Mouse (Mus musculus): ENCODE results near the gene Bclaf3. TPM values are rescaled to one million over a fixed set of nuclear protein-coding genes. Genes with fewer than 3 reads are reported as not detected.
"Not testable (repeated sequence)": the region's sequence is repeated elsewhere in the genome, so short reads cannot be mapped to it uniquely, and the experiment has no call there.

Gene Bclaf3
- polyA plus RNA-seq, 1 experiment from 2014 or later: 17.7 TPM

- H3K4me2 ChIP-seq (ENCODE audit: low read depth, low read length): no peak overlapping the region
- no peaks in the 10 kb centered on the region for H3K36me3 ChIP-seq (ENCODE audit: control insufficient read depth, insufficient read depth, low read length)
- no peak overlapping the region for H3K27ac ChIP-seq (ENCODE audit: low read length)
- WGBS: 65% methylated on average over 3 of the region's 3 CpGs
- H3K27me3 ChIP-seq (ENCODE audit: control insufficient read depth, insufficient read depth, low read length): no peaks in the 10 kb centered on the region
- no peaks in the 10 kb centered on the region for H3K9me3 ChIP-seq (replicated peaks; ENCODE audit: control insufficient read depth, low read length)
- no peak for ATAC-seq (ENCODE audit: insufficient read depth, low FRiP score)
- H3K4me3 ChIP-seq (replicated peaks; ENCODE audit: low read length): no peak overlapping the region
- H3K9ac ChIP-seq (ENCODE audit: low read length): no peak overlapping the region
- no peaks in the 10 kb centered on the region for H3K4me1 ChIP-seq (ENCODE audit: control insufficient read depth, insufficient read depth, low read length)
Measured at GRCm38 (mm10) chrX:159521780-159522179, 4.7 kb upstream of the Bclaf3 start.

- H3K27ac ChIP-seq (ENCODE audit: low read length): no peak overlapping the region
- no peaks in the 10 kb centered on the region for H3K36me3 ChIP-seq (ENCODE audit: control insufficient read depth, insufficient read depth, low read length)
- no peaks in the 10 kb centered on the region for H3K4me1 ChIP-seq (ENCODE audit: control insufficient read depth, insufficient read depth, low read length)
- H3K4me3 ChIP-seq (replicated peaks; ENCODE audit: low read length): no peak overlapping the region
- H3K27me3 ChIP-seq (ENCODE audit: control insufficient read depth, insufficient read depth, low read length): no peaks in the 10 kb centered on the region
- WGBS: 73% methylated on average over 4 of the region's 4 CpGs
- H3K9ac ChIP-seq (ENCODE audit: low read length): no peak overlapping the region
- no peak for ATAC-seq (ENCODE audit: insufficient read depth, low FRiP score)
- H3K9me3 ChIP-seq (replicated peaks; ENCODE audit: control insufficient read depth, low read length): no peaks in the 10 kb centered on the region
- H3K4me2 ChIP-seq (ENCODE audit: low read depth, low read length): no peak overlapping the region
Measured at GRCm38 (mm10) chrX:159522651-159523050, 3.8 kb upstream of the Bclaf3 start.

- Histone ChIP-seq H3K4me3 (replicated peaks; ENCODE audit: low read length) (peak overlapping the region; percentile 61), H3K27me3 (ENCODE audit: control insufficient read depth, insufficient read depth, low read length) (no peaks in the 10 kb centered on the region), H3K9me3 (replicated peaks; ENCODE audit: control insufficient read depth, low read length) (no peaks in the 10 kb centered on the region), H3K36me3 (ENCODE audit: control insufficient read depth, insufficient read depth, low read length) (no peaks in the 10 kb centered on the region), H3K9ac (ENCODE audit: low read length) (peak overlapping the region; percentile 71), H3K27ac (ENCODE audit: low read length) (peak overlapping the region; percentile 41; the same call in 1 of the 2 replicates), H3K4me1 (ENCODE audit: control insufficient read depth, insufficient read depth, low read length) (no peaks in the 10 kb centered on the region), H3K4me2 (ENCODE audit: low read depth, low read length) (peak overlapping the region; percentile 59)
- peak; percentile 99 for ATAC-seq (ENCODE audit: insufficient read depth, low FRiP score)
- 9% methylated on average over 37 of the region's 38 CpGs for WGBS
Measured at GRCm38 (mm10) chrX:159532427-159532810, 5.9 kb downstream of the Bclaf3 start.

- 23% methylated on average over 32 of the region's 56 CpGs for WGBS
- Histone ChIP-seq H3K36me3 (ENCODE audit: control insufficient read depth, insufficient read depth, low read length) (no peaks in the 10 kb centered on the region), H3K4me1 (ENCODE audit: control insufficient read depth, insufficient read depth, low read length) (no peaks in the 10 kb centered on the region), H3K4me2 (ENCODE audit: low read depth, low read length) (peak overlapping the region; percentile 59), H3K9me3 (replicated peaks; ENCODE audit: control insufficient read depth, low read length) (no peaks in the 10 kb centered on the region), H3K4me3 (replicated peaks; ENCODE audit: low read length) (peak overlapping the region; percentile 61), H3K27ac (ENCODE audit: low read length) (peak overlapping the region; percentile 41; the same call in 1 of the 2 replicates), H3K27me3 (ENCODE audit: control insufficient read depth, insufficient read depth, low read length) (no peaks in the 10 kb centered on the region), H3K9ac (ENCODE audit: low read length) (peak overlapping the region; percentile 71)
- ATAC-seq (ENCODE audit: insufficient read depth, low FRiP score): peak; percentile 53; the same call in 1 of the 2 replicates
Measured at GRCm38 (mm10) chrX:159532811-159533462, 6.4 kb downstream of the Bclaf3 start.

- H3K27me3 ChIP-seq (ENCODE audit: control insufficient read depth, insufficient read depth, low read length): no peaks in the 10 kb centered on the region
- H3K4me1 ChIP-seq (ENCODE audit: control insufficient read depth, insufficient read depth, low read length): no peaks in the 10 kb centered on the region
- H3K4me3 ChIP-seq (replicated peaks; ENCODE audit: low read length): no peak overlapping the region
- H3K4me2 ChIP-seq (ENCODE audit: low read depth, low read length): no peak overlapping the region
- H3K27ac ChIP-seq (ENCODE audit: low read length): no peak overlapping the region
- H3K36me3 ChIP-seq (ENCODE audit: control insufficient read depth, insufficient read depth, low read length): no peaks in the 10 kb centered on the region
- WGBS: 87% methylated on average over 18 of the region's 18 CpGs
- ATAC-seq (ENCODE audit: insufficient read depth, low FRiP score): no peak
- no peaks in the 10 kb centered on the region for H3K9me3 ChIP-seq (replicated peaks; ENCODE audit: control insufficient read depth, low read length)
- no peak overlapping the region for H3K9ac ChIP-seq (ENCODE audit: low read length)
Measured at GRCm38 (mm10) chrX:159541936-159542335, 15.4 kb downstream of the Bclaf3 start.

- no peak overlapping the region for H3K4me3 ChIP-seq (replicated peaks; ENCODE audit: low read length)
- no peaks in the 10 kb centered on the region for H3K36me3 ChIP-seq (ENCODE audit: control insufficient read depth, insufficient read depth, low read length)
- H3K4me2 ChIP-seq (ENCODE audit: low read depth, low read length): no peak overlapping the region
- no peak overlapping the region for H3K9ac ChIP-seq (ENCODE audit: low read length)
- H3K9me3 ChIP-seq (replicated peaks; ENCODE audit: control insufficient read depth, low read length): no peaks in the 10 kb centered on the region
- no peaks in the 10 kb centered on the region for H3K27me3 ChIP-seq (ENCODE audit: control insufficient read depth, insufficient read depth, low read length)
- 91% methylated on average over 5 of the region's 5 CpGs for WGBS
- ATAC-seq (ENCODE audit: insufficient read depth, low FRiP score): no peak
- no peaks in the 10 kb centered on the region for H3K4me1 ChIP-seq (ENCODE audit: control insufficient read depth, insufficient read depth, low read length)
- no peak overlapping the region for H3K27ac ChIP-seq (ENCODE audit: low read length)
Measured at GRCm38 (mm10) chrX:159547093-159547492, 20.6 kb downstream of the Bclaf3 start.

- not testable (repeated sequence) for ATAC-seq (ENCODE audit: insufficient read depth, low FRiP score); H3K36me3 ChIP-seq (ENCODE audit: control insufficient read depth, insufficient read depth, low read length); H3K9ac ChIP-seq (ENCODE audit: low read length); H3K9me3 ChIP-seq (replicated peaks; ENCODE audit: control insufficient read depth, low read length); H3K4me2 ChIP-seq (ENCODE audit: low read depth, low read length); H3K4me3 ChIP-seq (replicated peaks; ENCODE audit: low read length); H3K27me3 ChIP-seq (ENCODE audit: control insufficient read depth, insufficient read depth, low read length); H3K4me1 ChIP-seq (ENCODE audit: control insufficient read depth, insufficient read depth, low read length); H3K27ac ChIP-seq (ENCODE audit: low read length)
- WGBS: 83% methylated on average over 7 of the region's 7 CpGs
Measured at GRCm38 (mm10) chrX:159584738-159585137, 58.2 kb downstream of the Bclaf3 start.

GRCm38 (mm10) chrX:159591633-159592032 is 65.1 kb downstream of the Bclaf3 start:
- no peaks in the 10 kb centered on the region for H3K4me1 ChIP-seq (ENCODE audit: control insufficient read depth, insufficient read depth, low read length)
- no peak overlapping the region for H3K4me3 ChIP-seq (replicated peaks; ENCODE audit: low read length)
- H3K27me3 ChIP-seq (ENCODE audit: control insufficient read depth, insufficient read depth, low read length): no peaks in the 10 kb centered on the region
- WGBS: 38% methylated on average over 1 of the region's 1 CpGs
- H3K9me3 ChIP-seq (replicated peaks; ENCODE audit: control insufficient read depth, low read length): no peaks in the 10 kb centered on the region
- no peak overlapping the region for H3K4me2 ChIP-seq (ENCODE audit: low read depth, low read length)
- ATAC-seq (ENCODE audit: insufficient read depth, low FRiP score): no peak
- no peak overlapping the region for H3K27ac ChIP-seq (ENCODE audit: low read length)
- H3K9ac ChIP-seq (ENCODE audit: low read length): no peak overlapping the region
- no peaks in the 10 kb centered on the region for H3K36me3 ChIP-seq (ENCODE audit: control insufficient read depth, insufficient read depth, low read length)

GRCm38 (mm10) chrX:159597502-159597901 is 71.0 kb downstream of the Bclaf3 start:
- Histone ChIP-seq H3K36me3 (ENCODE audit: control insufficient read depth, insufficient read depth, low read length) (no peaks in the 10 kb centered on the region), H3K27ac (ENCODE audit: low read length) (no peak overlapping the region), H3K27me3 (ENCODE audit: control insufficient read depth, insufficient read depth, low read length) (no peaks in the 10 kb centered on the region), H3K4me2 (ENCODE audit: low read depth, low read length) (no peak overlapping the region), H3K9me3 (replicated peaks; ENCODE audit: control insufficient read depth, low read length) (no peaks in the 10 kb centered on the region), H3K4me1 (ENCODE audit: control insufficient read depth, insufficient read depth, low read length) (no peaks in the 10 kb centered on the region), H3K4me3 (replicated peaks; ENCODE audit: low read length) (no peak overlapping the region), H3K9ac (ENCODE audit: low read length) (no peak overlapping the region)
- 71% methylated on average over 1 of the region's 1 CpGs for WGBS
- ATAC-seq (ENCODE audit: insufficient read depth, low FRiP score): no peak
